Mouse (Mus musculus): Measurements from ENCODE around the gene Efna3.

GRCm38 (mm10) chr3:89298908-89299307 lies 23.9 kb downstream of the Efna3 start:
- TF ChIP-seq EP300 (IDR thresholded peaks at IDR 0.05; ENCODE audit: insufficient read depth, low read depth, low read length), result no peak
- TF ChIP-seq CTCF (IDR thresholded peaks at IDR 0.05; ENCODE audit: low read depth, low read length), result no peak
- no peak for TF ChIP-seq POLR2A (IDR thresholded peaks at IDR 0.05; ENCODE audit: insufficient read depth, low read length)

Measured in ES-Bruce4 (cell line).